In genomic region chr5:103554769-103555168, GRCm38 (mm10) we compare ENCODE assay signal across 22 mouse cellular contexts.
A peak's percentile ranks its signal among the peaks of the same experiment; 100 is the strongest.
DNase-seq lines count a peak whose midpoint lies in the region.
"Had no signal": no experiment of that assay in that cellular context is flagged by ENCODE, and none has a peak within 500 bp of the region (broad histone marks: within the 10 kb centered on the region; RNA-seq: fewer than 3 reads in every experiment).

No protein-coding gene starts in this region.

- H3K27ac ChIP-seq in heart, embryonic 10.5 days, result no peak overlapping the region
- H3K27ac ChIP-seq: embryonic facial prominence, embryonic 10.5 days; embryonic facial prominence, embryonic 13.5 days; forebrain, embryonic 12.5 days; forebrain, embryonic 15.5 days; heart, embryonic 13.5 days; hindbrain, embryonic 12.5 days; hindbrain, embryonic 15.5 days; intestine, embryonic 15.5 days had no signal

- no peaks in the 10 kb centered on the region for H3K9me3 ChIP-seq in heart, embryonic 10.5 days
- H3K9me3 ChIP-seq: embryonic facial prominence, embryonic 10.5 days; embryonic facial prominence, embryonic 13.5 days; forebrain, embryonic 12.5 days; forebrain, embryonic 15.5 days; heart, embryonic 13.5 days; hindbrain, embryonic 12.5 days; hindbrain, embryonic 15.5 days; intestine, embryonic 15.5 days had no signal

- WGBS in heart, embryonic 10.5 days, result 91% methylated on average over 16 of the region's 16 CpGs

- peak; percentile 68 to 75 for DNase-seq in cerebellum, postnatal 10 days
- no peak for DNase-seq in cerebellum, adult 11-12 months
- peak; percentile 91 for DNase-seq in heart, adult 11 months
- DNase-seq in heart, embryonic 10.5 days (ENCODE audit: low spot score), result no peak
- peak; percentile 28 for DNase-seq in left cerebral cortex, postnatal 4 days
- DNase-seq in left cerebral cortex, postnatal 25 days (ENCODE audit: low spot score in 2 of 2), result no peak
- DNase-seq: adrenal gland, postnatal 10 days; cerebellum, adult 9-11 months; embryo, embryonic 11 days; gastrocnemius, postnatal 25 days; heart, postnatal 4 days; kidney, adult 11 months; kidney, adult 8-10 months had no signal

- no peak overlapping the region for H3K4me3 ChIP-seq in heart, embryonic 10.5 days
- H3K4me3 ChIP-seq: embryonic facial prominence, embryonic 10.5 days; embryonic facial prominence, embryonic 13.5 days; erythroblast, embryonic 14.5 days; forebrain, embryonic 12.5 days; forebrain, embryonic 15.5 days; heart, embryonic 13.5 days; hindbrain, embryonic 12.5 days; hindbrain, embryonic 15.5 days; intestine, embryonic 15.5 days had no signal

- H3K4me1 ChIP-seq in heart, embryonic 10.5 days, result no peaks in the 10 kb centered on the region
- H3K4me1 ChIP-seq: embryonic facial prominence, embryonic 10.5 days; embryonic facial prominence, embryonic 13.5 days; forebrain, embryonic 12.5 days; heart, embryonic 13.5 days; hindbrain, embryonic 12.5 days; hindbrain, embryonic 15.5 days; intestine, embryonic 15.5 days had no signal

- intact Hi-C loops in left cerebral cortex, postnatal 4 days (cut with DNase I), result no loop called here
- intact Hi-C loops in left cerebral cortex, postnatal 25 days (cut with DNase I), result loop anchor here (10.0 kb wide), 1 partner anchor 260 kb away; no protein-coding TSS in a partner anchor

- H3K27me3 ChIP-seq in heart, embryonic 10.5 days (ENCODE audit: insufficient read depth, poor library complexity, severe bottlenecking), result no peaks in the 10 kb centered on the region
- H3K27me3 ChIP-seq: embryonic facial prominence, embryonic 13.5 days; forebrain, embryonic 12.5 days; forebrain, embryonic 15.5 days; heart, embryonic 13.5 days; hindbrain, embryonic 12.5 days; hindbrain, embryonic 15.5 days; intestine, embryonic 15.5 days had no signal

- peaks cover 74% of the 10 kb centered on the region for H3K36me3 ChIP-seq in heart, embryonic 10.5 days
- H3K36me3 ChIP-seq: hindbrain, embryonic 15.5 days had no signal

Comparison
In these comparisons a context has a peak if more than half of its experiments do, and no peak if none do; other contexts are left out.
1. DNase-seq: peak in cerebellum, postnatal 10 days (2 of 2), heart, adult 11 months (single experiment) and left cerebral cortex, postnatal 4 days (single experiment); none in cerebellum, adult 11-12 months (single experiment), heart, embryonic 10.5 days (single experiment) and left cerebral cortex, postnatal 25 days (0 of 2).